Mouse (Mus musculus): Measurements from ENCODE around the gene St6galnac1.
"Not testable (repeated sequence)": the region's sequence is repeated elsewhere in the genome, so short reads cannot be mapped to it uniquely, and the experiment has no call there.

St6galnac1 gene

DNA sequence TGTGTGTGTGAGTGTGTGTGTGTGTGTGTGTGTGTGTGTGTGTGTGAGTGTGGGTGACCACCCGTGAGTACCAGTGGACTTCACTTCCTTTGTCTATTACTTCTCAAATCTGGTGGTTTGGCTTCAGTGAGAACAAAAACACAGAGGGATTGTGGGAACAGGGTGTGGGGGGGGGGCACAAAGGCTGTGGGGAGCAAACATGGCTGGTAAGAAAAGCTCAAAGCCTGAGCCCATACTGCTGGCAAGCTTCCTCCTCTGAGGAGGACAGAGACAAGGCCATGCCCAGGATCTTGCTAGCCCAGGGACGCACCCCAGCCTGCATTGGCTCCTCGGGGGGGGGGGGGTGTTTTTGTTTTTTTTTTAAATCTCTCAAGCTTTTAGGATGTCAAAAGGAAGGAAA is 32.2 kb upstream of the St6galnac1 start:
- DNase-seq (ENCODE audit: low read depth, low spot score) = no peak

DNA sequence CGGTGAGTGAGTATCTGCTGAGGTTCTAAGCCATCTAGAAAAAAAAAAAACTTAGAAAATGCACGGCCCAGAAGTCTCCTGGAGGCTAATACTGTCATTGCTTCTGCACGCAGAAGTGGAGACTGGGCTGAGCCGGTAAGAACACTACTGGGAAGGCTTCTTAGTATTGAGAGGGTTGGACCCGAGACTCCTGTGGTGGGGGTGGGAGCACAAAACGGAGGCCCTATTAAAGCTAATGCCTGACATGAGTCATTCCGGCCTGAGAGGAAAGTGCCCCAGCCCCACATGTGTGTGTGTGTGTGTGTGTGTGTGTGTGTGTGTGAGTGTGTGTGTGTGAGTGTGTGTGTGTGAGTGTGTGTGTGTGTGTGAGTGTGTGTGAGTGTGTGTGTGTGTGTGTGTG is 31.8 kb upstream of the St6galnac1 start:
- no peak for DNase-seq (ENCODE audit: low read depth, low spot score)

DNA sequence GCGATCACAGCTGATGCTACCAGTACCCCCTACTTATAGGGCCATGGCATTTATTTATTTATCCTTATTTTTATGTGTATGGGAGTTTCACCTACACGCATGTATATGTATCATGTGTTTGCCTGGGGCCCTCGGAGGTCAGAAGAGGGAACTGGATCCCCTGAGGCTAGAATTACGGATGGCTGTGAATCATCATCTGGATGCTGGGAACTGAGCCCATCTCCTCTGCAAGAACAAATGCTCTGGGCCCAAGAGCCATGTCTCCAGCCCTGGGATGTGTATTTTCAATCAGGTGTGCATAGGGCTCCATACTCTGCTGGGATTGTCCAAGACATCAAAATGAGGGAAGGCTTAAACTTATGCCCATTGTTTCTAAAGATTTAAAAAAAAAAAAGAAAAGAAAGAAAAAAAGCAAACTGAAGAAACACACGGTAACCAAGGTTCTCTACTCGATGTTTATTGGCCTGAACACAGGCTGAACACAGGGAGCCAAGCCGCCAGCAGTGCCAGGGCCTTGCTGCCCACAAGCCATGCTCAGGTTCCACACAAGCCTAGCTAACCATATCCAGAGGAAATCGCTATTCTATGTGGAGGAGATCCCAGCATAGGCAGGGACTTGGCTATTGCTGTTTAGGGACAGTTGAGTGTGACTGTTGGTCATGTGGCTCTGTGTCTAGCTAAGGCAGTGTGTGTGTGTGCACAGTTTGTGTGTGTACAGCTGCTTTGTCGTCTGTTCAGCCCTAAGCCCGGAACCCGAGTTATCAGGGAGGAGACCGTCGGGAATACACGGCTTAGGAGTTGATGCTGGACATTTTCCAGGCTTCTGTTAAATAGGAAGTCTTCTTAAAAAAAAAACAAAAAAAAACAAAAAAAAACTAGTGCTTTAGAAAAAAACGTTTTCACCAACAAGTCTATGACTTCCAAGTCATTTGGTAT is 31.1 kb upstream of the St6galnac1 start:
- DNase-seq (ENCODE audit: low read depth, low spot score) = no peak

DNA sequence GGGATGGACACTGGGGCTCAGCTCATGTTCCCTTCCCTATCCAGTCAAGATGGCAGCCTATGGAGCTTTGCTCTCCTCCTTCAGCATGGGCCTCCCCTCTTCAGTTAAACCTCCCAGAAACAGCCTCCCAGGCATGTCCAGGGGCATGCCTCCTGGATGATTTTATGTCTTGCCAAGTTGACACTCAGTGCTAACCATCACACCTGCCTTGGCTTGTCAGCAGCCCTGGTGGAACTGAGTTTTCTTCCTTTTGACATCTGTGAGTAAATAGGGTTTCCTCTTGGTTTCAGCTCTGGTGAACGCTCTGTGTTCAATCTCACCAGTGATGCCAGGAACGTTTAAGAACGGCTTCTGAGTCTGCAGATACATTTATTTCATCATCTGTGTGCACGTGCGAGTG is 27.4 kb upstream of the St6galnac1 start:
- DNase-seq (ENCODE audit: low read depth, low spot score) = no peak

DNA sequence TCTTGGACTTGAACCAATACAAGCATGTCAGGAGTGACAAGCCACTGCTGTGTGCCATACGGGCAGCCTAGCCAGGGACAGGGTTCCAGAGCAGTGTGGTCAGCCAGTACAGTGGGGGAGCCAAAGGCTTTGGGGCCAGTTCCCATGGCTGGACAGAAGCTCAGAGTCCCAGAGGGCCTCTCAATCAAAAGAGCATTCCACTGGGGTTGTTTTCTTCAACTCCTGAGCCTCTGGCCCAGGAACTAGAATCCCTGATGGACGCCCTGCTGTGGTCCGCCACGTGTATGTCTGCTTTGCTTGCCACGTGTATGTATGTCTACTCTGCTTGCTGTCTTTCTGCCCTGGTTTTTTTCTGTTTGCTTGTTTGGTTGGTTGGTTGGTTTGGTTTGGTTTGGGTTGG is 25.8 kb upstream of the St6galnac1 start:
- no peak for DNase-seq (ENCODE audit: low read depth, low spot score)

DNA sequence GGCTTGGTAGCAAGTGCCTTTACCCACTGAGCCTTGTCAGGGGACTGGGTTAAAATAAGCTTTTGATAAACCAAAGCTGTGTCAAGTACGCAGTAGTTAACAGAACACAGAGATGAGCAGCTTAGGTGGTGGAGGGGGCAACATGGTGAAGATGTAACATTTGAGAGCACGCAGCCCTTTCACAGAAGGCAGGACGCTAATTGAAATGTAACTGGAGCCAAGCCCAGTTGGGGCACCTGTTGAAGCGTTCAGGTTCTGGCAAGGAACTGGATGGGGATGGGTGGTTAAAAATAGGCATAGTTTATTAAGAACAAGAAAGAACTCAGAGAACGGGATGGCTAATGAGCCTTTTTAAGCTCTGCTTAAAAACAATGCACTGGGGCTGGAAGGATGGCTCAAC is 24.1 kb upstream of the St6galnac1 start:
- DNase-seq (ENCODE audit: low read depth, low spot score) = no peak

DNA sequence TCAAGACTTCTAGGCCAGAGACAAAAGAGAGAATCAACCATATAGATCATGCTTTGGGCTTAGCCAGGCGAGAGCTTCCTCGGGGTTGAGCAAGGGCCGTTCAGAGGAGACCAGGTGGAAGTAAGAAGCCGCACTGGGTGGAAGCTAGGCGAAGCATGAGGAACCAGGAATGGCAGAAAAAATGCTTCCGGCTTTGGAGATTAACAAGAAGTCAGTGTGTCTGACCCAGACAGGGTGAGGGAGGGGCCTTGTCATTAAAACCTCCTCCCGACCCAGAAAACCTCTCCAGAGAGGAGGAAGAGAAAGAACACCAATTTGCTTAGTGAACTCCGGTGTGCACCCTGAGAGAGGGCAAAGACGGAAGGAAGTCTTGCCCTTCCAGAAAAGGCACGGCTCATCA is 8.9 kb upstream of the St6galnac1 start:
- DNase-seq (ENCODE audit: low read depth, low spot score) = no peak

DNA sequence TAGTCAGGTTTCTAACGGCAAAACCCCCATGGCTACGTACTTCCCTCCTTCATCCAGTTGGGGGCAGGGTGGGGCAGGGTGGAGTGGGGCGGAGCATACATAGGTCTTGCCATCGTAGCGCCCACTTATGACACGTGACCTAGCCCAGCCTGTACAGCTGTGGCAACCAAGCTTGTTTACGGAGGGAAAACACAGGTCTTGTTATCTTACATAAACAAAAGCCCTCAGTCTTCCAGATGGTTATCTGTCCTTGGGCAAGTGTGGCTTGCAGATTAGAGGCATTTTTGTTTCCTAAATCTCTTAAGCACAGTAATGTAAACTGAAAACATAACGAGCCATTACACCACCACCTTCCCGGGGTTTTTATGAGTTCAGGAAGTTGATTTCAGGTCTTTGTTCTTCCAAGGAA is 7.4 kb upstream of the St6galnac1 start:
- DNase-seq (ENCODE audit: low read depth, low spot score) = peak; percentile 59

DNA sequence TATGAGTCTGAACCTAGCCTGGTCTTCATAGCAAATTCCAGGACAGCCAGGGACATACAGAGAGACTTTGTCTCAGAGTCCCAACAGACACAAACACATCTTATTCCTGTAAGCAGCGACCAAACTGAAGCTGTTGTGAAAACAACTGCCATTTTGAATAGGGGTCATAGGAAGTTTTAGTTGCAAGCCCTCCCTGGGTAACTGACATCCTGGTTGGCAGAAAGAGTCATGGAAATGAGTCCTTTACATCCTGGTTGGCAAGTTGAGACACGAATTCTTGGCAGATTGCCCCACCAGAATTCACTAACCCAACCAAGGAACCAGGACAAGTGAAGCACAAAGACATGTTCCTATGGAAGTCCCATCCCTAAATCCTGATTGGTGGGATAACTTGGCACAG is 2.1 kb downstream of the St6galnac1 start:
- no peak for DNase-seq (ENCODE audit: low read depth, low spot score)

DNA sequence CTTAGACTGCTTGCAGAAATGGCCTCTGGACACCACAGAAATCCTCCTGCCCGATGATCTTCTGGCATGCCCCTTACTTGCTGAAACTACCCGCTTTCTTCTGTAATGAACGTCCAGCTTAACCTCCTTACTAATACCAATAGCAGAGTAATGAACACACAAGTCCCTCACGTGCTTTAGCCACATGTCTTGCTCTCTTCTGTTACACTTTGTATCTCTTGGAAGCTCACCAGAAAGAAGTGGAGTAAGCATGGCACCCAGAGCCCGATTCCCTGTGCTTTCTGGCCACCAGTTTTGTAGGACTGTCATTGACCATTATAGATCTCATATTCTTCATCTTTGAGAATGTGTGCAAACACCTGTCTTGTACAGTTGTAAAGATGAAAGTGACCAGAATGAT is 5.4 kb downstream of the St6galnac1 start:
- DNase-seq (ENCODE audit: low read depth, low spot score) = no peak

DNA sequence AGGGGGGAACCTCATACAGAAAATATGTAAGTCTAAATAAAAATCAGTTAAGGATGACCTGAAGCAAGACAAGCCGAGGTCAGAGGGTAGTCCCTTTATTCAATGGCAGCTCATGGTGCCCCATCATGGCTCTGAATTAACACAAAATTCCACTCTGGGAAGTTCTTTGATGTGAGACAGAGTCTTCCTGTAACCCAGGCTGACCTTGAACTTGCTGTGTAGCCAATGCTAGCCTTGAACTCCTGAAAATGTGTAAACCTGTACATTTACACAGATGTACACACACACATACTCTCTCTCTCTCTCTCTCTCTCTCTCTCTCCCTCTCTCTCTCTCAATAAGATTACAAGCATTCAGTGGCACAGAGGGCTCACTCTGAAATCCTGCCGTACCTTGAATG is 10.4 kb downstream of the St6galnac1 start:
- no peak for DNase-seq (ENCODE audit: low read depth, low spot score)

DNA sequence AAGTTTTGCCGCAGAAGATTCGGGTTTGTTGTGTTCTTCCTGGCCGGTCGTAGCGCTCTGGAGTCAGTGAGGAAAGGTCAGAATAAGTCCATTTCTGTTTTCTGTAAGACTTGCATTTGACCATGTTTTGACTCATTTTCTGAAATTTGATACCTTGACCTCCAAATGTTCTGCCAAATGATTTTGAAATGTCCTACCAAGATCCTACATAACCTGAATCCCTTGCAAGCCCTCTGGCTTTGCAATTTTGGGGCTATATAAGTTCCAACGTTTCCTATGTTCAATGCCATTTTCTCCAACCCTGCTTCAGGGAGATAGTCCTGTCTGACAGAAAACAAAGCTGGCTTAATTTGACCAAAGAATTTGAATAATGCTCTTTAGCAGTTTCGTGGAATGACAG is 11.0 kb downstream of the St6galnac1 start:
- no peak for DNase-seq (ENCODE audit: low read depth, low spot score)

DNA sequence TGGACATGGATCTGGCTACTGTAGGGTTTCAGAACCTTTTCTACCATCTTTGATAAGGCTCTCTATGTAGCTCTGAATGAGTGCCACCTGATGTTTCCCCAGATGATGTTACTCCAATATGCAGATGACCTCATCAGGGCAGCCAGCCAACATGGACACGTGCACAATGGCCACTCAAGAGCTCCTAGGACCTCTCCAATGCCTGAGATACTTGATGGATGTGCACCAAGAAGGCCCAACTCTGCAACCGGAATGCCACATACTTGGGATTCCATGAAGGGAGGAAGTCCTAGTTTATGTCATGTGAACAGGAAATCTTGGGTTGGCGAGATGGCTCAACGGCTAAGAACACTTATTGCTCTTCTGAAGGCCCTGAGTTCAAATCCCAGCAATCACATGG is 20.1 kb downstream of the St6galnac1 start:
- DNase-seq (ENCODE audit: low read depth, low spot score) = no peak

DNA sequence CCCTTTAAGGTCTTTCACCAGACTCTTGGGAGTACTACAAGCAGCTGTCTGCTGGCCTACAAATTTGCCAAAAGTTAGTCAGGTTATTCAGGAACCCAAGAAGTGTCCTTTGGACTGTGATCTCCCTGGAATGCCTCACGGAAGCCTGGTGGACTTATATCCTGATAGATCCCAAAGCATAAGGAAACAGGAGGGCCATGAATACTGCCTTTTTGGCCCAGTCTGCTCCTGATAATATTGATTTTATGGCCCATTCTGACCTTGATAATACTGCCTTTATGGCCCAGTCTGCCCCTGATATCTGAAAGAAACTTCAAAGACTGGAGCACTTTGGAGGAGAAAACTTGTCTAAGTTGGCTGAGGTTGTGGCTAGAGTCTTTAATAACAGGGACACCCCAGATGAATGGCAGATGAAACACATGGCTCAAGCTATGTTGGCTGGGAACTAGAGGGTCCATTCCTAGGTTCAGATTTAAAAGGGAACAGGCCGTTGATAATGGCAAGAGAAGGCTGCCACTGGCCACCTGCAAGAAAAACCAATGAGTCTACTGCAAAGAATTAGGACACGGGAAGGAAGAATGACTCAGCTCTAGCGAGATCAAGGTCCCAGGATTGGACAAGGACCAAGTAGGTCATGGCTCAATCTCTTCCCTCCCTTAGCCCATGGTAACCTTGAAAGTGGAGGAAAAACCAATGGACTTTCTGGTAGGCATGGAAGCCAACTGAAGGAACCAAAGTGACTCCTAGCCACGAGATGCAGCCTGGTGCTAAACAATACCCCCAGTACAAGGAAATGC is 21.4 kb downstream of the St6galnac1 start:
- no peak for DNase-seq (ENCODE audit: low read depth, low spot score)

DNA sequence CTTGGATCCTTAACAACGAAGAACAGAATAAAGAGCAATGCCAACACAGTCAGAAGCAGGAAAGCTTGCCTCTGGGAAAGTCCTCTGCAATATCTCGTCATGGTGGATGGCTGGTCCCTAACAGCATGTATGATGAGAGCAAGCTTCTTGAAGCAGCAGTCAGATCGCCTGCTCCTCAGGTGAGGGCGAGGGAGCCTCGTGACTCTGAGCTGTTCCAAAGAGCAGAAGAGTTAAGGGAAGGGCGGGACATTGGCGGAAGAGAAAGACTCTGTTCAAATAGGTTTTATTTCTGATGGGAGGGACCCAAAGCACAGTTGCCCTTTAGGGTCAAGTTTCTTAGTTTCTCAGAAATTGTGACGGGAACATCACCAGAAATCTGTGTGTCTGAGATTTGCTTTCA is 25.6 kb downstream of the St6galnac1 start:
- DNase-seq (ENCODE audit: low read depth, low spot score) = no peak

DNA sequence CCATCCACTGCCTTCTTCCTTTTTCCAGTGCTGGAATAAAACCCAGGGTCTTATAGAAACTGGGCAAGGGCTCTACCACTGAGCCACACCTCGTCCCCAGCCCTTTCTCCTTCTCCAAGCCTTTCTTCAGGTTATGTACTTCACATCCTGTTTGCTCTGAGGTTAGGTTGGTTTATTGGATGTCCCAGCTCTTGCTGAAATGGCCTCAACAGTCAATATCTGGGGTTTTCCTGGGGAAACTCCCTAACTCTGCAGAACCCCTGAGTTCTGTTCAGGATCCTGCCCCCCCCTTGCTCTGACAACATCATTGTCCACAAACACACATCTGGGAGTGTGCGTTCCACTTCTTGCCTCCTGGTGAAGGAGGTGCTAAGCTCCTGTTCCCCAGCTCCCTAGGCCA is 26.6 kb downstream of the St6galnac1 start:
- DNase-seq (ENCODE audit: low read depth, low spot score) = not testable (repeated sequence)

DNA sequence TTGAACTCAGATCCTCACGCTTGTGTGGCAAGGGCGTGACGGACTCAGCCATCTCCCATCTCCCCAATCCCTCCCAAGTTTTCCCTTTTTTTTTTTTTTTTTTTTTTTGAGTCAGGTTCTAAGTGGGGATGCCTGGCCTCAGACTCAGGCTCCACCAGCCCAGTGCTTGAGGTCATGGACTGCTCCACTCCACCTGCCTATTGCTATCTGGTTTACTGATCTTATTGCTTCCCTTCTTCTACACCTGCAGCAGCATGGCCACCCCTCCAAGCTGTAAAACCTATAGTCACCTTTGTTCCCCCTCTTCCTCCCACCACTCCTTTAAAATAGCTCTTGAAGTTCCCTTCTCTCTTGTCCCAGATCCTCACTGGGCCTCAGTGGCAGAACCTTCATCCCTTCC is 28.5 kb downstream of the St6galnac1 start:
- DNase-seq (ENCODE audit: low read depth, low spot score) = not testable (repeated sequence)

DNA sequence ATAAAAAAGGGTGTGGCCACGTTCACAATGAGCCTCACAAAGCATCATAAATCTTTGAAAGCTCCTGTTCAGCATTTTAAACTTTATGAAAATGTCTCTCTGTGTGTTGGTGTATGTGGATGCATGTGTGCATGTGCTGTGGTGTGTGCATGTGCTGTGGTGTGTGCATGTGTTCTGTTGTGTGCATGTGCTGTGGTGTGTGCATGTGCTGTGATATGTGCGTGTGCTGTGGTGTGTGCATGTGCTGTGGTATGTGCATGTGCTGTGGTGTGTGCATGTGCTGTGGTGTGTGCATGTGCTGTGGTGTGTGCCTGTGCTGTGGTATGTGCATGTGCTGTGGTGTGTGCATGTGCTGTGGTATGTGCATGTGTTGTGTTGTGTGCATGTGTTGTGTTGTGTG is 29.9 kb downstream of the St6galnac1 start:
- DNase-seq (ENCODE audit: low read depth, low spot score) = not testable (repeated sequence)

DNA sequence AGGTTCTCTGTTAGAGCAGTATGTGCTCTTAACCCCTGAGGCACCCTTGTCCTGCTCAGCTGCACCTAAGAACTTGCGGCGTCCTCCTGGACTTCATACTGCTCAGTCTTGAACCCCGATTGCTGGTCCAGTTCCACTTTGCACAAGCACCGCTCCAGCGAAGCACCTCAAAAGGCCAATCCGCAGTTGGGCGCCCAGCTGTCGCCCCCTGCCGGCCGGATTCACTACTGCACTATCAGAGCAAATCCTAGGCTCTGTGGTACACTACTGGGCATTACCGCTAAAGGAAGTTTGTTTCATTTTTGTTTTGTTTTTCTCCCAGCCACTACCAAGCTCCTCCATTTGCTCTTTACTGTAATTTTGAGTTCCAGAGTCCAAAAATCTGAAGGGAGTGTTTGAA is 36.9 kb downstream of the St6galnac1 start:
- no peak for DNase-seq (ENCODE audit: low read depth, low spot score)

DNA sequence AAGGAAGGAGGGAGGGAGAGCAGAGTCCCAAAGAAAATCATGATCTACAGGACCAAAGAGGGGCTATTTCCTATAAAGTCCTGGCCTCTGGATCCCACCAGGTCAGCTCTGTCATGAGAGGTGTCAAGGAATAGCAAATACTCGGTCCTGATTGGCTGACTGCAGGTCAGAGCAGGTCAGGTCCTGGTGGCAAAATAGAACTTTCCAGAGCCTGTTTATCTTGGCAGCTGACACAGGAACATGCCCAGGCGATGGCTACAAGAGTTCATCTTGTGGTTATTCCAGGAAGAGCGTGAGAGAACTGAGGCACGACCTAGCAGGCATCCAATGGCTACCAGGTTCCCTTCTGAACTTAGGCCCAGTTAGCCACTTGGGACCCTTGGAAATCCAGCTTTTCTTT is 42.8 kb downstream of the St6galnac1 start:
- DNase-seq (ENCODE audit: low read depth, low spot score) = no peak

DNA sequence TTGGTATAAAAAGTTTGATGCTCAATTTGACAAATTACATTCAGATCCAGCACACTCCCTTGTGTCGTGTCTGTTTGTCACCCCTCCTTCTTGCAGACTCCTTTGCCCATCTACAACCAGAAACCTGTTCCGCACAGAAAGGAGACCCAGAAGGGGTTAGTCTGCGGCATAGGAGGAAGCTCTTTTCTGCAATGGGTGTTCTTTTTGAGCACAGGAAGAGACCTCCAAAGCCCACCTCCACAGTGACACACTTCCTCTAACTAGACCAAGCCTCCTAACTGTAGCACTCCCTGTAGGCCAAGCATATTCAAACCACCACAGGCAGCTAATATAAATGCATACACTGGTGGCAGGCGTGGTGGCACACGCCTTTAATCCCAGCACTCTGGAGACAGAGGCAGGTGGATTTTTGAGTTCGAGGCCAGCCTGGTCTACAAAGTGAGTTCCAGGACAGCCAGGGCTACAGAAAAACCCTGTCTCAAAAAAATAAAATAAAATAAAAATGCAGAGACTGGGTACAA is 44.2 kb downstream of the St6galnac1 start:
- not testable (repeated sequence) for DNase-seq (ENCODE audit: low read depth, low spot score)

DNA sequence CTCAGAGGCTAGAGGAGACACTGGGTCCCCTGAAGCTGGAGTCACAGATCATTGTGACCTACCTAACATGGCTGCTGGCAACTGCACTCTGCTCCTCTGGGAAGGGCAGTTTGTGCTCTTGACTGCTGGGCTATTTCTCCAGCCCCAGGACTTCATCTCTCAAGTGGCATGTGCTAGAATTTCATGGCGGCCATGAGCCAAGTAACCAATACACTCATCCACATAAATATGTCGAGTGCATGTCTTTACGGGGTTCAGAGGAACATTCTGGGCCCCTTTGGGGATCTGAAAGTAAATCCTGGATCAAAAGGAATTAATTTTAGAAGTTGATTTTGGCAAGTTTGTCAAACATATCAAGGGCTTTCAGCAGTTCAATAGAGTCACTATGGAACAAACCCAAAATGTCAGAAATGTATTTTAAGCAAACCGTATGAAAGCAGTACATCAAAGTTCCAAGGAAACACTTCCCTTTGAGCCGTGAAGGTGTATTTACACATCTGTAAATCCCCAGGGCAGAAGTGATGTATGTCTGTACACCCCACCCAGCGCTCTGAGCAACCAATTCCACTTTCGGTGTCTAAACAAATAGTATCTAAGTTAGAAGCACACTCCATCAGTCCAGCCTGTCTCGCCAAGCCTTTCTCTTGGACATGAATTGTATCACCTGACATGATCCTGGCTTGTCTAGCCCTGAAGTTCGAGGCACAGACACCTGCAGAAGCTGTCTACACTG is 45.9 kb downstream of the St6galnac1 start:
- no peak for DNase-seq (ENCODE audit: low read depth, low spot score)
